Mouse (Mus musculus): ENCODE data around the gene Cuta.

Cuta gene

GRCm38 (mm10) chr17:26886047-26886749 is 53.2 kb downstream of the Cuta start:
- peak; percentile 82 for DNase-seq (ENCODE audit: low spot score)

- DNase-seq (ENCODE audit: low spot score) = peak; percentile 59
These were observed 54.1 kb downstream of the Cuta start for GRCm38 (mm10) chr17:26884995-26885926.
